Mouse (Mus musculus): ENCODE measurements around the gene Polr2g. TPM values are rescaled to one million over a fixed set of nuclear protein-coding genes. Genes with fewer than 3 reads are reported as not detected.

The Polr2g gene
- polyA plus RNA-seq, 1 experiment from 2014 or later, result 172 TPM

DNA sequence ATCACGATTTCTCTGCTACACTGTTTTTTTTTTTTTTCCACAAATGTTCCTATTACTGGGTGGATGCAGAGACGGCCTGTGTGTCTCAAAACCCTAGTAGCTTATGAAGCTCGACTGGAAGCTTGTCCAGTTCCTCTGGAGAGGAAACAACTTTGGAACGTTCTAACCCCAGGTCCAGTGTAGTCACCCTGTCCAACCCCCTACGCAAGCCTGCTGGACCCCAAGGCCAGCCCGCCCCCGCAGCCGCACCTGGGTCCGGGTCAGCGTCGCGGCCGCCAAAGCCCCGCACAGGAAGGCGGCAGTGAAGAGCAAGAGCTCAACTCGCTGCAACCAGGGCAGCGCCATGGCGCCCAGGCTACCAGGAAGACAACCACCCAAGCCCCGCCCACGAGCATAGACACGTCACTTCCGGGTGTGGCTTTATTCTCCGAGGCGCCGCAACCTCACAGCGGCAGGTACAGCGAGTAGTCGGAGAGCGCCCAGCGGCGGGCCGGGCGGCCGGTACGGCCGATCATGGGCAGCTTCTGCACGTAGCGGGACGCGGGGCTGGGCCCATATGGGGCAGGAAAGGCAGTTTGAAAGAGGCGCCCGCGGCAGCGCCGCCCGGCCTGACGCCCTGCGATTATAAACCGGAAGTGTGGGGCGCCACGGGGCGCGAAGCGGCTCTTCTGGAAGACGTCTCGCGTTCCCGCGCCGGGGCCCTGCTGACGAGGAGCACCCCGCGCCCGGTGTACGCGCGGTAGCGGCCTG lies 24.1 kb downstream of the Polr2g start, which contains the start of gene Tmem179b:
Gene Tmem179b (minus strand): TSS at position 382 of the 750 bp plus-strand sequence.
- Histone ChIP-seq H3K9me3 (ENCODE audit: control insufficient read depth, low read length) (no peaks in the 10 kb centered on the region), H3K4me3 (ENCODE audit: low read depth, low read length) (peak within 1 kb of the TSS; percentile 74), H3K9ac (ENCODE audit: low read length) (peak within 1 kb of the TSS; percentile 90), H3K4me1 (ENCODE audit: control insufficient read depth, insufficient read depth, low read length) (peaks cover 15% of the 10 kb centered on the region), H3K27ac (ENCODE audit: low read depth, low read length) (peak within 1 kb of the TSS; percentile 98), H3K27me3 (ENCODE audit: control insufficient read depth, insufficient read depth, low read length) (no peaks in the 10 kb centered on the region), H3K4me2 (ENCODE audit: low read depth) (peak within 1 kb of the TSS; percentile 99), H3K36me3 (ENCODE audit: control insufficient read depth, insufficient read depth, low read length) (peaks cover 8% of the 10 kb centered on the region)
- WGBS, result under 1% methylated on average over 68 of the region's 68 CpGs
- DNase-seq (ENCODE audit: low spot score) (peak; percentile 96), ATAC-seq (ENCODE audit: insufficient read depth, low FRiP score, low TSS enrichment) (peak; percentile 95)

DNA sequence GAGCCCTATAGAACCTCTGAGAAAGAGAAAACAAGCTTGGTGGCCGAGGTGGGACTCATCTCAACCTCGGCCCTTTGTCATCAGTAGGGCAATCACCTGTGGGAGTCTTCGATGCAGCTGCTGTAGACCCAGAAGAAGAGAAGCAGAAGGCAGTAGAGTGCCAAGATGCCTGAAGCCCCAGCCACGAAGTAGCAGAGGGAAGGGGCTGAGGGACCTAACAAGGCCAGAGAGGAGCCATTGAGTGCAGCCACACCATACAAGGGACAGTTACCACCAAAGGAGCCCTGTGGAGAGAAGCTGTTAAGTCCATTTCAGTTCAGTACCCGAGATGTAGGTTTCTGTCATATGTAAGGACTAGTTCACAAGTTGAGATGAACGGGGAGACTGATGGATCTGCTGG lies 25.0 kb downstream of the Polr2g start:
- Histone ChIP-seq H3K9me3 (ENCODE audit: control insufficient read depth, low read length) (no peaks in the 10 kb centered on the region), H3K27ac (ENCODE audit: low read depth, low read length) (no peak overlapping the region), H3K4me2 (ENCODE audit: low read depth) (peak overlapping the region; percentile 99), H3K4me1 (ENCODE audit: control insufficient read depth, insufficient read depth, low read length) (peaks cover 15% of the 10 kb centered on the region), H3K4me3 (ENCODE audit: low read depth, low read length) (peak overlapping the region; percentile 74), H3K27me3 (ENCODE audit: control insufficient read depth, insufficient read depth, low read length) (no peaks in the 10 kb centered on the region), H3K36me3 (ENCODE audit: control insufficient read depth, insufficient read depth, low read length) (peaks cover 10% of the 10 kb centered on the region), H3K9ac (ENCODE audit: low read length) (no peak overlapping the region)
- no peak for DNase-seq (ENCODE audit: low spot score)
- ATAC-seq (ENCODE audit: insufficient read depth, low FRiP score, low TSS enrichment), result no peak
- WGBS, result 56% methylated on average over 6 of the region's 6 CpGs

DNA sequence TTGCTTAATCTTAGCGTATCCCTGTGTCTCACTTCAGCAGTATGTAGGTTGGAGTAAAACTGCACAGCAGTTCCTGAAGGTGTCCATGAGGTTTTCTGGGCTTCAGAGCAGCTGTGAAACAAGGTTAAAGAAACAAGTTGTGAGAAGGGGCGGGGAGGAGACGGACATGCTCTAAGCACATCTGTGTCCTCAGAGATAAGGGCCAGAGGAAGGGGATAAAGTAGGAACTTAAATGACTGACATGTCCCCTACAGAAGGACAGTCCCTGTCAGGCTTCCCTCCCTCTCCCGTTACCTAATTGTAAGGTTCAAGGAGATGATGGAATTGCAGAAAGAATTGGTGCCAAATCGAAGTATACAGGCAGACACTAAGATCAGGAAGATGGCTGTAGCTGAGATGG lies 25.4 kb downstream of the Polr2g start:
- H3K4me3 ChIP-seq (ENCODE audit: low read depth, low read length), result peak overlapping the region; percentile 74
- no peak overlapping the region for H3K27ac ChIP-seq (ENCODE audit: low read depth, low read length)
- peak overlapping the region; percentile 99 for H3K4me2 ChIP-seq (ENCODE audit: low read depth)
- no peak for ATAC-seq (ENCODE audit: insufficient read depth, low FRiP score, low TSS enrichment)
- 82% methylated on average over 5 of the region's 5 CpGs for WGBS
- DNase-seq (ENCODE audit: low spot score), result no peak
- no peaks in the 10 kb centered on the region for H3K9me3 ChIP-seq (ENCODE audit: control insufficient read depth, low read length)
- no peaks in the 10 kb centered on the region for H3K27me3 ChIP-seq (ENCODE audit: control insufficient read depth, insufficient read depth, low read length)
- H3K36me3 ChIP-seq (ENCODE audit: control insufficient read depth, insufficient read depth, low read length), result peaks cover 10% of the 10 kb centered on the region
- H3K4me1 ChIP-seq (ENCODE audit: control insufficient read depth, insufficient read depth, low read length), result peaks cover 15% of the 10 kb centered on the region
- no peak overlapping the region for H3K9ac ChIP-seq (ENCODE audit: low read length)

DNA sequence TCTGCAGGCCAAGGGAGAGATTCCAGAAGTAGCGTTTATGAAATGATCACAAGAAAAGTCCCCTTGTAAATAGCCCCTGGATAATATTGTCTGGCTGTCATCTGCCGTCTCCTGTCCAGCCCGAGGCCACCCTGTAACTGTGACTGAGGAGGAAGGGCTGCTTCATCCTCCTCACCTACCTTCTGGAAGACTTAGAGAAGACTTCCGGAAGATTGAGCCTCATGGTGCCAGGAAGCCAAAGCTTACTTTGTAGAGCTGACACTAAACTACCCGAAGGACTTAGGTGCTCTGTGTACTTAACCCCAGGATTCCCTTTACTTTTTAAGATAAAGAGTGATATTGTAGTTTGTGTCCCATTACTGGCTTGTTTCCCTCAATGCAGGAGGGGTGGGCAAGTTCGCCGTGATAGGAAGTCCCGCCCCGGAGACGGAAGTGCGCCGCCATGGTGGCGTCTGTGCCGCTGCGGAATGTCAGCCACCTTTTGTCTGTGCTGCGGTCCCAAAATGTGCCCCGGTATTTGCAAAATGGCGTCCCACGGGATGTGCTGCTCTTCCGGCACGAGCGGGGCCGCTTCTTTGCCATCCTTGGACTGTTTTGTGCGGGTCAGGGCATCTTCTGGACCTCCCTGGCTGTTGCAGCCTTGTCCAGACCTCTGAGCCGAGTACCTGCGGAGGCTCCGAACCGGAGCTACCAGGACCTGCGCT lies 27.7 kb downstream of the Polr2g start, which contains the start of gene Tmem223:
Gene Tmem223 (plus strand): TSS at position 430 of the 704 bp plus-strand sequence.
- 21% methylated on average over 29 of the region's 29 CpGs for WGBS
- peak within 1 kb of the TSS; percentile 94 for H3K9ac ChIP-seq (ENCODE audit: low read length)
- no peaks in the 10 kb centered on the region for H3K27me3 ChIP-seq (ENCODE audit: control insufficient read depth, insufficient read depth, low read length)
- peak within 1 kb of the TSS; percentile 49 for H3K4me2 ChIP-seq (ENCODE audit: low read depth)
- peaks cover 15% of the 10 kb centered on the region for H3K4me1 ChIP-seq (ENCODE audit: control insufficient read depth, insufficient read depth, low read length)
- no peaks in the 10 kb centered on the region for H3K9me3 ChIP-seq (ENCODE audit: control insufficient read depth, low read length)
- H3K36me3 ChIP-seq (ENCODE audit: control insufficient read depth, insufficient read depth, low read length), result peaks cover 25% of the 10 kb centered on the region
- peak within 1 kb of the TSS; percentile 83 for H3K4me3 ChIP-seq (ENCODE audit: low read depth, low read length)
- DNase-seq (ENCODE audit: low spot score) (peak; percentile 84), ATAC-seq (ENCODE audit: insufficient read depth, low FRiP score, low TSS enrichment) (peak; percentile 28; the same call in 1 of the 2 replicates)
- H3K27ac ChIP-seq (ENCODE audit: low read depth, low read length), result peak within 1 kb of the TSS; percentile 78

DNA sequence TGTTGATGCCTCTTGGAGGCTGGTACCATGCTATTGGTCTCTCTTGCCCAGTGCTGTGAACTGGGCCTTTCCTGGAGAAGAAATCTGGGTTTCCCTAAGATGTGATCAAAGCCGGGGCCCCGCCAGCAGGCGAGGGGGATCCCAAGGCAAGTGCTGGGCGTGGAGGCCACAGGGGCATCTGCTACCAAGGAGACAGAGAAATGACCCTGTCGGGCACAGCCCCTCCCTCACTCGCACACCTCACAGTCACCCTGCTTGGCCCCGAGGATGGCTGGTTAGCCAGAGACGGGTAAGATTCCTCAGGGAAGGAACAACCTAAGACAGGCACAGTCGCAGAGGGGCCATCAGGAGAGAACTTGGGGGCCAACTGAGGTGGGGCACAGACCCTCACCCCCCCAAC lies 32.8 kb downstream of the Polr2g start:
- Histone ChIP-seq H3K4me1 (ENCODE audit: control insufficient read depth, insufficient read depth, low read length) (no peaks in the 10 kb centered on the region), H3K4me2 (ENCODE audit: low read depth) (no peak overlapping the region), H3K9ac (ENCODE audit: low read length) (no peak overlapping the region), H3K36me3 (ENCODE audit: control insufficient read depth, insufficient read depth, low read length) (peaks cover 42% of the 10 kb centered on the region), H3K27ac (ENCODE audit: low read depth, low read length) (no peak overlapping the region), H3K27me3 (ENCODE audit: control insufficient read depth, insufficient read depth, low read length) (no peaks in the 10 kb centered on the region), H3K4me3 (ENCODE audit: low read depth, low read length) (no peak overlapping the region), H3K9me3 (ENCODE audit: control insufficient read depth, low read length) (peaks cover 2% of the 10 kb centered on the region; the same call in 1 of the 2 replicates)
- ATAC-seq (ENCODE audit: insufficient read depth, low FRiP score, low TSS enrichment) (no peak), DNase-seq (ENCODE audit: low spot score) (no peak)
- WGBS, result 97% methylated on average over 9 of the region's 9 CpGs

DNA sequence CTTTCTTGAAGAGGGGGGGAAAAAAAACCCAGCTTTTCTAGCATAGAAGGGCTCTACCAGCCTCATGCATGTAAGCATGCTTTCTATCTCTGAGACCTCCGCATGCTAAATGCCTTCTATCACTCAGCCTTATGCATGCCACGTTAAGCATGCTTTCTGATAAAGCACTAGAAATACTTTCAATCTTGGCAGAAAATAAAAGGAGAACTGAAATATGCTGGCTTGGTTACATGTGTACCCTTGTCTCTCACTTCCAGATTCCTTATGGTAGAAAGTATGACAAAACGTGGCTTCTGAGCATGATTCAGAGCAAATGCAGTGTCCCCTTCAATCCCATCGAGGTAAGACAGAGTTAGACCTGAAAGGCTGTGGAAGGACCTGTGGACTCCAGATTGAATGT lies 35.1 kb downstream of the Polr2g start:
- Histone ChIP-seq H3K9ac (ENCODE audit: low read length) (no peak overlapping the region), H3K4me2 (ENCODE audit: low read depth) (no peak overlapping the region), H3K4me3 (ENCODE audit: low read depth, low read length) (no peak overlapping the region), H3K4me1 (ENCODE audit: control insufficient read depth, insufficient read depth, low read length) (peaks cover 2% of the 10 kb centered on the region; the same call in 1 of the 2 replicates), H3K9me3 (ENCODE audit: control insufficient read depth, low read length) (peaks cover 2% of the 10 kb centered on the region; the same call in 1 of the 2 replicates), H3K27ac (ENCODE audit: low read depth, low read length) (no peak overlapping the region), H3K27me3 (ENCODE audit: control insufficient read depth, insufficient read depth, low read length) (no peaks in the 10 kb centered on the region), H3K36me3 (ENCODE audit: control insufficient read depth, insufficient read depth, low read length) (peaks cover 35% of the 10 kb centered on the region)
- no peak for ATAC-seq (ENCODE audit: insufficient read depth, low FRiP score, low TSS enrichment)
- WGBS, result 92% methylated on average over 4 of the region's 4 CpGs
- no peak for DNase-seq (ENCODE audit: low spot score)

DNA sequence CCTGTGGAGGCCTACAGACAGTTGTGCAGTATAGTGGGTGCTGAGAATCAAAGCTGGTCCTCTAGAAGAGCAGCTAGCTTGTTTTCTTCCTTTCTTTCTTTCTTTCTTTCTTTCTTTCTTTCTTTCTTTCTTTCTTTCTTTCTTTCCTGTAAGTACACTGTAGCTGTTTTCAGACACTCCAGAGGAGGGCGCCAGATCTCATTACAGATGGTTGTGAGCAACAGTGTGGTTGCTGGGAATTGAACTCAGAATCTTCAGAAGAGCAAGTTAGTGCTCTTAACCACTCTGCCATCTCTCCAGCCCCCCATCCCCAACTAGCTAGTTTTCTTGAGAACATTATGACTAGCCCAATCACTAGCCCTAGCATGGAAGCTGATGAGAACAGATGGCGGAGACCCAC lies 37.6 kb downstream of the Polr2g start:
- H3K36me3 ChIP-seq (ENCODE audit: control insufficient read depth, insufficient read depth, low read length), result peaks cover 21% of the 10 kb centered on the region
- no peak overlapping the region for H3K9ac ChIP-seq (ENCODE audit: low read length)
- WGBS, result 95% methylated on average over 2 of the region's 2 CpGs
- ATAC-seq (ENCODE audit: insufficient read depth, low FRiP score, low TSS enrichment) (no peak), DNase-seq (ENCODE audit: low spot score) (no peak)
- peaks cover 7% of the 10 kb centered on the region for H3K4me1 ChIP-seq (ENCODE audit: control insufficient read depth, insufficient read depth, low read length)
- no peak overlapping the region for H3K27ac ChIP-seq (ENCODE audit: low read depth, low read length)
- no peak overlapping the region for H3K4me2 ChIP-seq (ENCODE audit: low read depth)
- no peaks in the 10 kb centered on the region for H3K27me3 ChIP-seq (ENCODE audit: control insufficient read depth, insufficient read depth, low read length)
- H3K4me3 ChIP-seq (ENCODE audit: low read depth, low read length), result no peak overlapping the region
- peaks cover 2% of the 10 kb centered on the region; the same call in 1 of the 2 replicates for H3K9me3 ChIP-seq (ENCODE audit: control insufficient read depth, low read length)

DNA sequence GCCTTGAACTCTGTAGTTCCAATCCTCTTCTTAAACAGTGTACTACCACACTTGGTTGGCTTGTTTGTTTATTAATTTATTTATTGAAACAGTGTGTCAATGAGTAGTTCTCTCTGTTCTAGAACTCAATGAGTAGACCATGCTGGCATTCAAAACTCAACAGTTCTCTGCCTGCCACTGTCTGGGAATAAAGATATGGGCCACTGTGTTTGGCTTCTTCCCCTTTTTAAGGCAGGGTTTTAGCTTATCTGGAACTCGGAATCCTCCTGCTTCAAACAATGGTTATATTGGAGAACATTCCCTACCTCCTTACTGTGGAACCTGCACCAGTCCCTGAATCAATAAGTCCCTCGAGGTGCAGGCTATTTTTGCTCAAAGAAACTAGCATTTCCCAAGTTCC lies 39.5 kb downstream of the Polr2g start:
- Histone ChIP-seq H3K4me2 (ENCODE audit: low read depth) (no peak overlapping the region), H3K9ac (ENCODE audit: low read length) (no peak overlapping the region), H3K4me3 (ENCODE audit: low read depth, low read length) (no peak overlapping the region), H3K4me1 (ENCODE audit: control insufficient read depth, insufficient read depth, low read length) (peaks cover 7% of the 10 kb centered on the region), H3K9me3 (ENCODE audit: control insufficient read depth, low read length) (no peaks in the 10 kb centered on the region), H3K27me3 (ENCODE audit: control insufficient read depth, insufficient read depth, low read length) (no peaks in the 10 kb centered on the region), H3K36me3 (ENCODE audit: control insufficient read depth, insufficient read depth, low read length) (peaks cover 8% of the 10 kb centered on the region), H3K27ac (ENCODE audit: low read depth, low read length) (no peak overlapping the region)
- DNase-seq (ENCODE audit: low spot score) (no peak), ATAC-seq (ENCODE audit: insufficient read depth, low FRiP score, low TSS enrichment) (no peak)
- WGBS, result 89% methylated on average over 2 of the region's 2 CpGs
